Mouse (Mus musculus) fibroblast of lung, adult 2 months (primary cell): ENCODE results near the gene Lzts3.
"Not testable (repeated sequence)": the region's sequence is repeated elsewhere in the genome, so short reads cannot be mapped to it uniquely, and the experiment has no call there.

Experiments
- DNase-seq: peaks from one replicate; pipeline ENCODE4 v3.0.0-alpha.2; 2011; ENCODE audit warnings: low read depth

Lzts3 gene

GRCm38 (mm10) chr2:130642684-130643369, at the start of gene Lzts3:
Lzts3 (minus strand) TSS chr2:130642803.
- peak; percentile 39 for DNase-seq

- no peak for DNase-seq
These were observed 46.4 kb upstream of the Lzts3 start for GRCm38 (mm10) chr2:130689011-130689410.

- DNase-seq: no peak
These were observed 42.8 kb upstream of the Lzts3 start for GRCm38 (mm10) chr2:130685426-130685825.

- no peak for DNase-seq
These were observed 38.9 kb upstream of the Lzts3 start for GRCm38 (mm10) chr2:130681531-130681930.

DNA sequence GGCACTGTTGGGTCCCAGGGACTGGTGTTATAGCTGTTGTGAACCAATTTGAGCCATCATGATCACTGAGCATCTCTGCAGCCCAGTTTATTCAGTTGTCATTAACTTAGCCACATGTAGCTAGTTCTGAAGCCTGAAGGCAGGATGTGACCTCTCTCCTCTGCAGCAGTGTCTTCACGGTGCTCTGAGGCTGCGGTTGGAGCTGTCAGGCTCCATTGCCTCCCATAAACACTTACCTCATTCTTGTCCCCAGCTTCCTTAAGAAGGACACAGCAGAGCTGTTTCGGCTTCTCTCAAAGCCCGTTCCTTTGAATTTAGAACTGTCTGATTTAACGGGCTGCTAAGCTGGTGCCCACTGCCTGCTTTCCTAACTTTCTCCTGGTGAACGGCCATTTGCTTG, 37.3 kb upstream of the Lzts3 start:
- DNase-seq: no peak

DNA sequence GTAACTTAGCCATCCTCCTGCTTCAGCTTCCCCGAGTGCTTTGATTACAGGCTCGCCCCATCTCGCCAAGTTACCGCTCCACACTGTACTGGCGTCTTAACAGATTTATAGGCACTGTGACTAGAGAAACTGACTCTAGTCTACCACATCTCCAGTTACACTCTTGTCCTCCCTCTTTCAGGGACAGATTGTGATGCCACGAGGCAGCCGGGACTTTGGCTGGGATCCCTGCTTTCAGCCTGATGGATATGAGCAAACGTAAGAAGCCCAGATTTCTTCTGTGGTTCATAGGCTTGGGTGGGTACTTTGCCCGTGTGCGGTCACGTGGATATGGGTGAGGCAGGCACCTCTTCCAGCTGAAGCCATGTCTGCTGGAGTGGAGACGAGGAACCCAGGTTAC, 36.6 kb upstream of the Lzts3 start:
- DNase-seq: no peak

DNA sequence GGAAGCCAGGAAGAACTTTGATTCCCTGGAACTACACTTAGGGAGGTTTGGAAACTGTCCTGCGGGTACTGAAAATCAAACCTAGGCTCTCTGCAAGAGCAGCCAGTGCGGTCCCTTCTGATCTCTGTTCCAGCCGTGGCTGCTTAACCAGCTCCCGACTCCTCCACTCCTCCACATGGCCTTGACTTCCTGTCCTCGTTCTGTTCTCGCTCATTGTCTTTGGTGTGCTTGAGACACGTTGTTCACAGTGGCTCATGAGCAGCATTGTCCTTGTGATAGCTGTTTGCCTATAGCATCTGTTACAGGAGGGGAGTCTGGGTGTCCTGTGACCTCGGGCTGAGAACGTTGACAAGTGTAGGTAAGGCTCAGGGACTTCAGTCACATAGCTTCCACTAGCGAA, 34.6 kb upstream of the Lzts3 start:
- DNase-seq: no peak

GRCm38 (mm10) chr2:130667559-130667958, 25.0 kb upstream of the Lzts3 start, which contains the start of gene Itpa:
Itpa (plus strand) TSS chr2:130667610.
- DNase-seq: peak; percentile 51

GRCm38 (mm10) chr2:130664102-130664701, 21.6 kb upstream of the Lzts3 start, which contains the start of gene Ddrgk1:
Ddrgk1 (minus strand) TSS chr2:130664659.
- DNase-seq: peak; percentile 93

- no peak for DNase-seq
These were observed 20.7 kb upstream of the Lzts3 start for GRCm38 (mm10) chr2:130663342-130663741.

DNA sequence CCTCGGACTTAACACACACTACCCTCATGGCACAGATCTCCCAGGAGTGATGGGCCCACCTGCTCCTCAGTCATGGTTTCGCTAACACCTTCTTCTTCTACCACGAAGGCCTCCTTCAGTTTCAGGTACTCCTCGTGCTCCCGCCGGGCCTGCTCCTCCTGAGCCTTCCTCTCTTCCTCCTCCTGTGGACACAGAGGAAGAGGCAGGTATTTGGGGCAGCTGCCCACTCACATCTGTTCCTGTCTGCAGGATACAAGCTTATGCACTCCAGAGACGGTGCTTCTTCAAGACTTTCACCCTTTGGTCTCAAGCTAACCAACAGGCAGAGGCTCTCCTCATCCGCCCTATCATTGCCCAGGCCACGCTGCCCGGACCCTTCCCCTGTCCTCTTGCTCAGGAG, 15.9 kb upstream of the Lzts3 start:
- DNase-seq: no peak

- no peak for DNase-seq
These were observed 14.9 kb upstream of the Lzts3 start for GRCm38 (mm10) chr2:130657541-130657940.

- DNase-seq: no peak
These were observed 13.9 kb upstream of the Lzts3 start for GRCm38 (mm10) chr2:130656536-130656935.

- no peak for DNase-seq
These were observed 13.2 kb upstream of the Lzts3 start for GRCm38 (mm10) chr2:130655660-130656339.

DNA sequence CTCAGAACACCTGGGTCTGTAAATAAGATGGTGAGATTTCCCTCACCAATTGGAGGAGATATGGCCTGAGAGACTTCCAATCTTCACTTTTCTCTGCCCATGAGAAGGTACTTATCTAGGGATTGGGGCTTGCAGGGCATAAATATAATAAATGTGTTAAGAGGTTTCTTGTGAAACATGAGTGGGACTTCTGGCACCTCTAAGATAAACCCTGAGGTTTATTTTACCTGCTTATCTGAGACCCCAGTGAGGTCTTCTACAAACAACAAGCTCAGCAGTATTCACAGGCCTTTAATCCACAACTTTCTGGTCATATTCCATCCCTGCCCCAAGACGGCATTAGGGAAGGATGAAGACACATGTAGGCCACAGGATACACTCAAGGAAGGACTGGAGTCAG, 11.2 kb upstream of the Lzts3 start:
- DNase-seq: no peak

GRCm38 (mm10) chr2:130653303-130653702, 10.7 kb upstream of the Lzts3 start:
- no peak for DNase-seq

DNA sequence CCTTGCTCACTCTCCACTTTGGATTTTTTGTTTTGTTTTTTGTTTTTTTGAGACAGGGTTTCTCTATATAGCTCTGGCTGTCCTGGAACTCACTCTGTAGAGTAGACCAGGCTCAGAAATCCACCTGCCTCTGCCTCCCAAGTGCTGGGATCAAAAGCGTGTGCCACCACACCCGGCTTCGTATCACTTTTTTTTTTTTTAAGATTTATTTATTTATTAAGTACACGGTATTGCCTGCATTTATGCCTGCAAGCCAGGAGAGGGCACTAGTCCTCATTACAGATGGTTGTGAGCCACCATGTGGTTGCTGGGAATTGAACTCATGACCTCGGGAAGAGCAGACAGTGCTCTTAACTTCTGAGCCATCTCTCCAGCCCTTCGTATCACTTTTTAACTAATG, 6.4 kb upstream of the Lzts3 start:
- not testable (repeated sequence) for DNase-seq

DNA sequence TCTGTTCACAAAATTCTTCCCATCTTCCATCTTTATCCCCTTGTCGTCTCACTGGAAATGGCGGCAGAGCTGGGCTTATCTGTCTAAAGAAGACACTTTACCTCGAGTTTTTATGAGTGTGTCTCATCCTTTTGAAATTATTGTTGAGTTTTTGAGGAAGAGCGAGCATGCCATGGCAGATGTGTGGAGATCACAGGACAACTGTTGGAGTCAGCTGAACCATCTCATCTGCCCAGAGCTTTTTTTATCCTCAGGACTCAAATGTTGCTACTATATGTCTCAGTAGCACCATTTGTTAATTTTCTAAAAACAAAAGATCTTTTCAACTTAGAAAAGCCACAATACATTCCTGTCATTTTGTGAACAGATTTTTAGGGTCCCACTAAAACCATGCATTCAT, 2.6 kb upstream of the Lzts3 start:
- DNase-seq: no peak

GRCm38 (mm10) chr2:130642197-130642660, 374 bp downstream of the Lzts3 start:
- DNase-seq: no peak

- DNase-seq: no peak
These were observed 1.1 kb downstream of the Lzts3 start for GRCm38 (mm10) chr2:130641351-130642025.

DNA sequence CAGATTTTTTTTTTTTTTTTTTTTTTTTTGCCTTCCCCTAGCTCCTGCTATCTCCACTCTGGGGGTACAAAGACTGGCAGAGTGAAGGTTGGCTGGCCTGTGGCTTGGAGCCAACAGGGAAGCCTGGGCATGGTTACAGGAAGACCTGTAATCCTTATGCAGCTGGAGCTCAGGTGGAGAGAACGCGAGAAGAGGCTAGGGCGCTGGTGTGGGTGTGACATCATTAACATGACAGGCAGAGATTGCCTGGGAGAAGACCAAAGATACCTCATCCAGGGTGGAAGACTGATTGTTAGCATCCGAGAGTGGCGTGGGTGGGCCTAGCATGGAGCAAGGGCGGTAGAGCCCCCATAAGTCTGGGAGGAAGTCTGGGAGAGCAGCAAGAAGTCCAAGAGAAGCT, 3.3 kb downstream of the Lzts3 start:
- no peak for DNase-seq

DNA sequence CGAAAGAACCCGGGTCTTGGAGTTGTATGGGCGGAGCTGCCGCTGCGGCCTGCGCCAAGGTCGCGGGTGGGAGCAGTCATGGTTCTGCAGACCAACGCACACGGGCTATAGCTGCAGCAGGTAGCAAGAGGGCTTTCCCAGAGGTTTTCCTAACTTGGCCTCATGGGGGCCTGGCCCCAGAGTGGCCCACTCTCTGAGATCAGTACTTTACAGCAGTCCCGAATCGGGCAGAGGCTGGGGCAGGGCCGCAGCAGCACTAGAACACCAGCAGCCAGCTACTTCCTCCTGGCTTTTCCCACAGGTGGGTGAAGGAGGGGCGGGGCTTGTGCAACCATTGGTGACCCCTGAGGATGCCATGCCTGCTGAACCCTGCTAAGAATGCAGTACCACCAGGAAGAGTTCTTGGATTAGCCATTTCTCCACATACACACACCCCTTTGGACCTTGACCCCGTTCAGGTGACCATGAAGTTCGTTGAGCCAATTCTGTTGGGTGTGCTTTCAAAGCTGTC, 4.4 kb downstream of the Lzts3 start:
- DNase-seq: no peak
